Mouse (Mus musculus) liver (tissue): ENCODE results near the gene Chst10.

Experiments
- DNase-seq: peaks from one replicate; pipeline ENCODE4 v3.0.0-alpha.2; 2020; ENCODE audit warnings: mixed read lengths

The Chst10 gene

GRCm38 (mm10) chr1:38866242-38866641 lies 31.7 kb downstream of the Chst10 start:
- DNase-seq, result no peak

GRCm38 (mm10) chr1:38864341-38864740 lies 33.6 kb downstream of the Chst10 start:
- DNase-seq, result no peak

GRCm38 (mm10) chr1:38862213-38862612 lies 35.7 kb downstream of the Chst10 start:
- DNase-seq, result peak; percentile 16

GRCm38 (mm10) chr1:38860867-38861524 lies 37.0 kb downstream of the Chst10 start:
- DNase-seq, result no peak

GRCm38 (mm10) chr1:38860207-38860606 lies 37.8 kb downstream of the Chst10 start:
- DNase-seq, result no peak

GRCm38 (mm10) chr1:38856196-38856595 lies 41.8 kb downstream of the Chst10 start:
- peak; percentile 57 for DNase-seq

- no peak for DNase-seq
These were observed 45.7 kb downstream of the Chst10 start for GRCm38 (mm10) chr1:38852250-38852649.

GRCm38 (mm10) chr1:38850650-38851049 lies 47.3 kb downstream of the Chst10 start:
- no peak for DNase-seq

- DNase-seq, result no peak
These were observed 49.3 kb downstream of the Chst10 start for GRCm38 (mm10) chr1:38848451-38849289.

GRCm38 (mm10) chr1:38847975-38848374 lies 50.0 kb downstream of the Chst10 start:
- no peak for DNase-seq

- no peak for DNase-seq
These were observed 54.7 kb downstream of the Chst10 start for GRCm38 (mm10) chr1:38843275-38843674.

- DNase-seq, result no peak
These were observed 55.1 kb downstream of the Chst10 start for GRCm38 (mm10) chr1:38842861-38843260.

GRCm38 (mm10) chr1:38839944-38840343 lies 58.0 kb downstream of the Chst10 start:
- DNase-seq, result no peak

GRCm38 (mm10) chr1:38836477-38836872 lies 61.5 kb downstream of the Chst10 start, which contains the start of gene Lonrf2:
Lonrf2 (minus strand) TSS chr1:38836711.
- DNase-seq, result no peak

GRCm38 (mm10) chr1:38835568-38836476 lies 62.1 kb downstream of the Chst10 start:
- peak; percentile 6 for DNase-seq

- no peak for DNase-seq
These were observed 63.1 kb downstream of the Chst10 start for GRCm38 (mm10) chr1:38834899-38835298.

GRCm38 (mm10) chr1:38824926-38825325 lies 73.0 kb downstream of the Chst10 start:
- DNase-seq, result no peak

- DNase-seq, result no peak
These were observed 74.1 kb downstream of the Chst10 start for GRCm38 (mm10) chr1:38823851-38824250.

GRCm38 (mm10) chr1:38819691-38820090 lies 78.3 kb downstream of the Chst10 start:
- DNase-seq, result no peak

GRCm38 (mm10) chr1:38817671-38818070 lies 80.3 kb downstream of the Chst10 start:
- DNase-seq, result no peak

GRCm38 (mm10) chr1:38817268-38817667 lies 80.7 kb downstream of the Chst10 start:
- DNase-seq, result no peak

GRCm38 (mm10) chr1:38816306-38816705 lies 81.7 kb downstream of the Chst10 start:
- no peak for DNase-seq
